Mouse (Mus musculus) heart, postnatal 0 days (tissue): ENCODE results near the gene Il27.

Experiments
- CTCF ChIP-seq: IDR thresholded peaks from 2 replicates; pipeline ENCODE4 v1.5.1; 2016; ENCODE audit warnings: antibody characterized with exemption, control low read depth, low read depth
- EP300 ChIP-seq: IDR thresholded peaks from 2 replicates; pipeline ENCODE4 v1.6.1; 2016; ENCODE audit warnings: antibody characterized with exemption, low read depth

DNA sequence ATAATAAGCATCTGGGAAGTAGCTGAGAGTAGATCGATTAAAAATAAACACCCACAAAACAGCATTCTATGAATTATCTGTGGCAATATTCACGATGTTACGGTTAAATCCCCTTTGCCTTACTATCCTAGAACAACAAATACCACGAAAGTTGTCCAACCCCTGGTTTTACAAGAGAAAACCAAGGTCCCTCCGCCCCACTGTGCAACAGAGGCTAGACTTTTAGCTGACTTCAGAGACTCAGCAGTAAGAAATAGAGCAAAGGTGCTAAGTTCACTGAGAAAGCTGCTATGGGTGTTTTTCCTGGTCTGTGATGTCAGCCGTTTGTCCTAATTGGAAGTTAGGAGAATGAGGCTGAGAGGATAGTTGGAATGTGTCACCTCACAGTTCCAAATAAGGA lies 11.0 kb downstream of the Il27 start:
- no peak for TF ChIP-seq CTCF
- TF ChIP-seq EP300: no peak
